Mouse (Mus musculus) CD4-positive naive resting alpha-beta T cell, adult 57 days (primary cell): Measurements from ENCODE around the gene Olfr747. TPM values are rescaled to one million over a fixed set of nuclear protein-coding genes. Genes with fewer than 3 reads are reported as not detected.

Experiments
- total RNA-seq: library from RNA; stranded (reverse); gene quantifications from one replicate; pipeline ENCODE4 v1.2.4, GENCODE M21; 2023

Gene Olfr747
- total RNA-seq, result not detected

GRCm38 (mm10) chr14:50693106-50693505 is at the start of gene Olfr747:
Gene Olfr747, minus strand, starts transcription at chr14:50693206.

GRCm38 (mm10) chr14:50707073-50707472 is 14.1 kb upstream of the Olfr747 start, which contains the start of gene Olfr748:
Gene Olfr748, plus strand, starts transcription at chr14:50707373.

GRCm38 (mm10) chr14:50646783-50647182 is 46.2 kb downstream of the Olfr747 start, which contains the start of gene Olfr746:
Gene Olfr746, plus strand, starts transcription at chr14:50647083.

GRCm38 (mm10) chr14:50639088-50639487 is 53.9 kb downstream of the Olfr747 start, which contains the start of gene Olfr745:
Gene Olfr745, plus strand, starts transcription at chr14:50639388.

Other genes with a start within 250 kb of the Olfr747 start
- gene Olfr740, start 247.7 kb downstream of the Olfr747 start, total RNA-seq, result not detected
- gene Olfr741, start 220.5 kb downstream of the Olfr747 start, total RNA-seq, result not detected
- gene Olfr742, start 189.6 kb downstream of the Olfr747 start, total RNA-seq, result not detected
- not detected for gene Olfr743, start 171.4 kb downstream of the Olfr747 start, total RNA-seq
- gene Olfr744, start 78.3 kb downstream of the Olfr747 start, total RNA-seq, result not detected
- gene Olfr745, start 53.8 kb downstream of the Olfr747 start, total RNA-seq, result not detected
- not detected for gene Olfr746, start 46.1 kb downstream of the Olfr747 start, total RNA-seq
- not detected for gene Olfr748, start 14.2 kb upstream of the Olfr747 start, total RNA-seq
- not detected for gene Olfr749, start 51.9 kb upstream of the Olfr747 start, total RNA-seq
- gene Ttc5, start 92.3 kb upstream of the Olfr747 start, total RNA-seq, result 79.6 TPM
- not detected for gene Ccnb1ip1, start 114.5 kb upstream of the Olfr747 start, total RNA-seq
- gene Parp2, start 114.6 kb upstream of the Olfr747 start, total RNA-seq, result 44.2 TPM
- 34.1 TPM for gene Tep1, start 177.4 kb upstream of the Olfr747 start, total RNA-seq
- gene Klhl33, start 204.3 kb upstream of the Olfr747 start, total RNA-seq, result not detected
- gene Osgep, start 231.7 kb upstream of the Olfr747 start, total RNA-seq, result 40.7 TPM
- gene Apex1, start 231.8 kb upstream of the Olfr747 start, total RNA-seq, result 49.0 TPM
- gene Pip4p1, start 237.7 kb upstream of the Olfr747 start, total RNA-seq, result 104 TPM
- gene Pnp, start 237.9 kb upstream of the Olfr747 start, total RNA-seq, result 18.1 TPM